Mouse (Mus musculus): ENCODE measurements around the gene Lcn2. TPM values are rescaled to one million over a fixed set of nuclear protein-coding genes. Genes with fewer than 3 reads are reported as not detected.
"Not testable (repeated sequence)": the region's sequence is repeated elsewhere in the genome, so short reads cannot be mapped to it uniquely, and the experiment has no call there.

Lcn2 gene
- polyA plus RNA-seq, 1 experiment, result 328 TPM

GRCm38 (mm10) chr2:32364121-32364520 lies 23.9 kb downstream of the Lcn2 start:
- TF ChIP-seq POLR2A (IDR thresholded peaks at IDR 0.05; ENCODE audit: control insufficient read depth, low read depth, low read length) (no peak), CTCF (IDR thresholded peaks at IDR 0.05; ENCODE audit: control insufficient read depth, insufficient read depth, insufficient replicate concordance, low read depth, low read length) (no peak)
- peaks cover 3% of the 10 kb centered on the region; the same call in 1 of the 2 replicates for H3K36me3 ChIP-seq (ENCODE audit: control insufficient read depth, insufficient read depth, low read length)
- H3K27ac ChIP-seq (ENCODE audit: control insufficient read depth, insufficient read depth, low read depth, low read length), result no peak overlapping the region

GRCm38 (mm10) chr2:32363376-32364106 lies 24.5 kb downstream of the Lcn2 start:
- Histone ChIP-seq H3K27ac (ENCODE audit: control insufficient read depth, insufficient read depth, low read depth, low read length) (peak overlapping the region; percentile 63), H3K36me3 (ENCODE audit: control insufficient read depth, insufficient read depth, low read length) (peaks cover 3% of the 10 kb centered on the region; the same call in 1 of the 2 replicates), H3K4me3 (ENCODE audit: control insufficient read depth, low read depth, low read length) (peak overlapping the region; percentile 98), H3K27me3 (ENCODE audit: control insufficient read depth, insufficient read depth, low read length) (no peaks in the 10 kb centered on the region), H3K4me1 (ENCODE audit: control insufficient read depth, insufficient read depth, low read length) (peaks cover 22% of the 10 kb centered on the region)
- TF ChIP-seq CTCF (IDR thresholded peaks at IDR 0.05; ENCODE audit: control insufficient read depth, insufficient read depth, insufficient replicate concordance, low read depth, low read length), result no peak
- no peak for TF ChIP-seq POLR2A (IDR thresholded peaks at IDR 0.05; ENCODE audit: control insufficient read depth, low read depth, low read length)

More at GRCm38 (mm10) chr2:32364121-32364520, 23.9 kb downstream of the Lcn2 start:
- Histone ChIP-seq H3K4me3 (ENCODE audit: control insufficient read depth, low read depth, low read length) (no peak overlapping the region), H3K4me1 (ENCODE audit: control insufficient read depth, insufficient read depth, low read length) (peaks cover 22% of the 10 kb centered on the region), H3K27me3 (ENCODE audit: control insufficient read depth, insufficient read depth, low read length) (no peaks in the 10 kb centered on the region)

GRCm38 (mm10) chr2:32362817-32363340 lies 25.2 kb downstream of the Lcn2 start:
- peaks cover 3% of the 10 kb centered on the region; the same call in 1 of the 2 replicates for H3K36me3 ChIP-seq (ENCODE audit: control insufficient read depth, insufficient read depth, low read length)
- peak; percentile 89 for TF ChIP-seq CTCF (IDR thresholded peaks at IDR 0.05; ENCODE audit: control insufficient read depth, insufficient read depth, insufficient replicate concordance, low read depth, low read length)
- peak; percentile 44 for TF ChIP-seq POLR2A (IDR thresholded peaks at IDR 0.05; ENCODE audit: control insufficient read depth, low read depth, low read length)
- no peaks in the 10 kb centered on the region for H3K27me3 ChIP-seq (ENCODE audit: control insufficient read depth, insufficient read depth, low read length)
- H3K4me3 ChIP-seq (ENCODE audit: control insufficient read depth, low read depth, low read length), result peak overlapping the region; percentile 98
- peak overlapping the region; percentile 63 for H3K27ac ChIP-seq (ENCODE audit: control insufficient read depth, insufficient read depth, low read depth, low read length)
- H3K4me1 ChIP-seq (ENCODE audit: control insufficient read depth, insufficient read depth, low read length), result peaks cover 22% of the 10 kb centered on the region

- peaks cover 22% of the 10 kb centered on the region for H3K4me1 ChIP-seq (ENCODE audit: control insufficient read depth, insufficient read depth, low read length)
- peak overlapping the region; percentile 98 for H3K4me3 ChIP-seq (ENCODE audit: control insufficient read depth, low read depth, low read length)
- not testable (repeated sequence) for H3K27ac ChIP-seq (ENCODE audit: control insufficient read depth, insufficient read depth, low read depth, low read length); H3K36me3 ChIP-seq (ENCODE audit: control insufficient read depth, insufficient read depth, low read length); H3K27me3 ChIP-seq (ENCODE audit: control insufficient read depth, insufficient read depth, low read length)
These were observed 25.8 kb downstream of the Lcn2 start for GRCm38 (mm10) chr2:32362274-32362673.

- Histone ChIP-seq H3K4me1 (ENCODE audit: control insufficient read depth, insufficient read depth, low read length) (peaks cover 22% of the 10 kb centered on the region), H3K27me3 (ENCODE audit: control insufficient read depth, insufficient read depth, low read length) (no peaks in the 10 kb centered on the region), H3K36me3 (ENCODE audit: control insufficient read depth, insufficient read depth, low read length) (no peaks in the 10 kb centered on the region), H3K4me3 (ENCODE audit: control insufficient read depth, low read depth, low read length) (peak overlapping the region; percentile 46), H3K27ac (ENCODE audit: control insufficient read depth, insufficient read depth, low read depth, low read length) (no peak overlapping the region)
- TF ChIP-seq POLR2A (IDR thresholded peaks at IDR 0.05; ENCODE audit: control insufficient read depth, low read depth, low read length) (no peak), CTCF (IDR thresholded peaks at IDR 0.05; ENCODE audit: control insufficient read depth, insufficient read depth, insufficient replicate concordance, low read depth, low read length) (peak; percentile 27; the same call in 1 of the 2 replicates)
These were observed 26.6 kb downstream of the Lcn2 start for GRCm38 (mm10) chr2:32361437-32361836.

- Histone ChIP-seq H3K27ac (ENCODE audit: control insufficient read depth, insufficient read depth, low read depth, low read length) (no peak overlapping the region), H3K27me3 (ENCODE audit: control insufficient read depth, insufficient read depth, low read length) (no peaks in the 10 kb centered on the region), H3K36me3 (ENCODE audit: control insufficient read depth, insufficient read depth, low read length) (no peaks in the 10 kb centered on the region), H3K4me1 (ENCODE audit: control insufficient read depth, insufficient read depth, low read length) (peaks cover 22% of the 10 kb centered on the region), H3K4me3 (ENCODE audit: control insufficient read depth, low read depth, low read length) (peak overlapping the region; percentile 20; the same call in 1 of the 2 replicates)
- TF ChIP-seq CTCF (IDR thresholded peaks at IDR 0.05; ENCODE audit: control insufficient read depth, insufficient read depth, insufficient replicate concordance, low read depth, low read length) (no peak), POLR2A (IDR thresholded peaks at IDR 0.05; ENCODE audit: control insufficient read depth, low read depth, low read length) (no peak)
These were observed 27.3 kb downstream of the Lcn2 start for GRCm38 (mm10) chr2:32360741-32361140.

- TF ChIP-seq CTCF (IDR thresholded peaks at IDR 0.05; ENCODE audit: control insufficient read depth, insufficient read depth, insufficient replicate concordance, low read depth, low read length) (no peak), POLR2A (IDR thresholded peaks at IDR 0.05; ENCODE audit: control insufficient read depth, low read depth, low read length) (no peak)
- Histone ChIP-seq H3K4me1 (ENCODE audit: control insufficient read depth, insufficient read depth, low read length) (peaks cover 14% of the 10 kb centered on the region), H3K36me3 (ENCODE audit: control insufficient read depth, insufficient read depth, low read length) (no peaks in the 10 kb centered on the region), H3K27me3 (ENCODE audit: control insufficient read depth, insufficient read depth, low read length) (no peaks in the 10 kb centered on the region), H3K4me3 (ENCODE audit: control insufficient read depth, low read depth, low read length) (no peak overlapping the region), H3K27ac (ENCODE audit: control insufficient read depth, insufficient read depth, low read depth, low read length) (no peak overlapping the region)
These were observed 29.7 kb downstream of the Lcn2 start for GRCm38 (mm10) chr2:32358381-32358780.
